Mouse (Mus musculus): ENCODE measurements at regions not wholly inside any gene's neighbourhood (a gene's known extent, or its start where the extent isn't known, plus 50 kb on each side); places are given as distances from the start of the nearest gene placed in this dataset.

GRCm38 (mm10) chr15:51291183-51291582 lies 2593.5 kb upstream of the Gm7489 start:
- Histone ChIP-seq H3K9me3 (replicated peaks; ENCODE audit: control insufficient read depth, insufficient read depth, low read length, poor library complexity, severe bottlenecking) (no peaks in the 10 kb centered on the region), H3K9ac (ENCODE audit: low read depth, poor library complexity, severe bottlenecking) (no peak overlapping the region), H3K27ac (ENCODE audit: insufficient read depth, low read length) (no peak overlapping the region), H3K4me1 (ENCODE audit: control insufficient read depth, insufficient read depth, low read length) (no peaks in the 10 kb centered on the region), H3K27me3 (ENCODE audit: control insufficient read depth, insufficient read depth, low read length, poor library complexity, severe bottlenecking) (no peaks in the 10 kb centered on the region; the same call in 1 of the 2 replicates), H3K4me3 (ENCODE audit: low read depth, low read length) (no peak overlapping the region), H3K36me3 (ENCODE audit: control insufficient read depth, insufficient read depth, low read length, poor library complexity, severe bottlenecking) (no peaks in the 10 kb centered on the region)
- TF ChIP-seq CTCF (IDR thresholded peaks at IDR 0.05; ENCODE audit: low read depth, low read length) (no peak), POLR2A (IDR thresholded peaks at IDR 0.05; ENCODE audit: insufficient read depth, low read length) (no peak), EP300 (IDR thresholded peaks at IDR 0.05; ENCODE audit: insufficient read depth, low read depth, low read length) (no peak)

GRCm38 (mm10) chr15:51296841-51297240 lies 2587.9 kb upstream of the Gm7489 start:
- Histone ChIP-seq H3K4me3 (ENCODE audit: low read depth, low read length) (no peak overlapping the region), H3K4me1 (ENCODE audit: control insufficient read depth, insufficient read depth, low read length) (no peaks in the 10 kb centered on the region), H3K9ac (ENCODE audit: low read depth, poor library complexity, severe bottlenecking) (no peak overlapping the region), H3K27me3 (ENCODE audit: control insufficient read depth, insufficient read depth, low read length, poor library complexity, severe bottlenecking) (no peaks in the 10 kb centered on the region; the same call in 1 of the 2 replicates), H3K27ac (ENCODE audit: insufficient read depth, low read length) (no peak overlapping the region), H3K9me3 (replicated peaks; ENCODE audit: control insufficient read depth, insufficient read depth, low read length, poor library complexity, severe bottlenecking) (no peaks in the 10 kb centered on the region), H3K36me3 (ENCODE audit: control insufficient read depth, insufficient read depth, low read length, poor library complexity, severe bottlenecking) (no peaks in the 10 kb centered on the region)
- TF ChIP-seq CTCF (IDR thresholded peaks at IDR 0.05; ENCODE audit: low read depth, low read length) (no peak), EP300 (IDR thresholded peaks at IDR 0.05; ENCODE audit: insufficient read depth, low read depth, low read length) (no peak), POLR2A (IDR thresholded peaks at IDR 0.05; ENCODE audit: insufficient read depth, low read length) (no peak)

- Histone ChIP-seq H3K9ac (ENCODE audit: low read depth, poor library complexity, severe bottlenecking) (no peak overlapping the region), H3K4me3 (ENCODE audit: low read depth, low read length) (no peak overlapping the region), H3K27ac (ENCODE audit: insufficient read depth, low read length) (no peak overlapping the region), H3K27me3 (ENCODE audit: control insufficient read depth, insufficient read depth, low read length, poor library complexity, severe bottlenecking) (no peaks in the 10 kb centered on the region), H3K4me1 (ENCODE audit: control insufficient read depth, insufficient read depth, low read length) (no peaks in the 10 kb centered on the region), H3K9me3 (replicated peaks; ENCODE audit: control insufficient read depth, insufficient read depth, low read length, poor library complexity, severe bottlenecking) (no peaks in the 10 kb centered on the region), H3K36me3 (ENCODE audit: control insufficient read depth, insufficient read depth, low read length, poor library complexity, severe bottlenecking) (no peaks in the 10 kb centered on the region)
- TF ChIP-seq EP300 (IDR thresholded peaks at IDR 0.05; ENCODE audit: insufficient read depth, low read depth, low read length) (no peak), CTCF (IDR thresholded peaks at IDR 0.05; ENCODE audit: low read depth, low read length) (no peak), POLR2A (IDR thresholded peaks at IDR 0.05; ENCODE audit: insufficient read depth, low read length) (no peak)
These were observed 2566.6 kb upstream of the Gm7489 start for GRCm38 (mm10) chr15:51318072-51318471.

- Histone ChIP-seq H3K36me3 (ENCODE audit: control insufficient read depth, insufficient read depth, low read length, poor library complexity, severe bottlenecking) (no peaks in the 10 kb centered on the region), H3K27ac (ENCODE audit: insufficient read depth, low read length) (no peak overlapping the region), H3K9ac (ENCODE audit: low read depth, poor library complexity, severe bottlenecking) (no peak overlapping the region), H3K9me3 (replicated peaks; ENCODE audit: control insufficient read depth, insufficient read depth, low read length, poor library complexity, severe bottlenecking) (no peaks in the 10 kb centered on the region), H3K4me1 (ENCODE audit: control insufficient read depth, insufficient read depth, low read length) (no peaks in the 10 kb centered on the region), H3K4me3 (ENCODE audit: low read depth, low read length) (no peak overlapping the region), H3K27me3 (ENCODE audit: control insufficient read depth, insufficient read depth, low read length, poor library complexity, severe bottlenecking) (no peaks in the 10 kb centered on the region)
- no peak for TF ChIP-seq CTCF (IDR thresholded peaks at IDR 0.05; ENCODE audit: low read depth, low read length)
- no peak for TF ChIP-seq EP300 (IDR thresholded peaks at IDR 0.05; ENCODE audit: insufficient read depth, low read depth, low read length)
- no peak for TF ChIP-seq POLR2A (IDR thresholded peaks at IDR 0.05; ENCODE audit: insufficient read depth, low read length)
These were observed 2565.9 kb upstream of the Gm7489 start for GRCm38 (mm10) chr15:51318760-51319159.

GRCm38 (mm10) chr15:51320366-51320894 lies 2564.3 kb upstream of the Gm7489 start:
- Histone ChIP-seq H3K4me1 (ENCODE audit: control insufficient read depth, insufficient read depth, low read length) (no peaks in the 10 kb centered on the region), H3K27me3 (ENCODE audit: control insufficient read depth, insufficient read depth, low read length, poor library complexity, severe bottlenecking) (no peaks in the 10 kb centered on the region), H3K27ac (ENCODE audit: insufficient read depth, low read length) (no peak overlapping the region), H3K36me3 (ENCODE audit: control insufficient read depth, insufficient read depth, low read length, poor library complexity, severe bottlenecking) (no peaks in the 10 kb centered on the region), H3K9ac (ENCODE audit: low read depth, poor library complexity, severe bottlenecking) (no peak overlapping the region), H3K9me3 (replicated peaks; ENCODE audit: control insufficient read depth, insufficient read depth, low read length, poor library complexity, severe bottlenecking) (no peaks in the 10 kb centered on the region), H3K4me3 (ENCODE audit: low read depth, low read length) (no peak overlapping the region)
- TF ChIP-seq CTCF (IDR thresholded peaks at IDR 0.05; ENCODE audit: low read depth, low read length) (no peak), EP300 (IDR thresholded peaks at IDR 0.05; ENCODE audit: insufficient read depth, low read depth, low read length) (no peak), POLR2A (IDR thresholded peaks at IDR 0.05; ENCODE audit: insufficient read depth, low read length) (no peak)

- Histone ChIP-seq H3K9ac (ENCODE audit: low read depth, poor library complexity, severe bottlenecking) (no peak overlapping the region), H3K27ac (ENCODE audit: insufficient read depth, low read length) (no peak overlapping the region), H3K27me3 (ENCODE audit: control insufficient read depth, insufficient read depth, low read length, poor library complexity, severe bottlenecking) (no peaks in the 10 kb centered on the region), H3K4me3 (ENCODE audit: low read depth, low read length) (no peak overlapping the region), H3K36me3 (ENCODE audit: control insufficient read depth, insufficient read depth, low read length, poor library complexity, severe bottlenecking) (no peaks in the 10 kb centered on the region), H3K9me3 (replicated peaks; ENCODE audit: control insufficient read depth, insufficient read depth, low read length, poor library complexity, severe bottlenecking) (no peaks in the 10 kb centered on the region), H3K4me1 (ENCODE audit: control insufficient read depth, insufficient read depth, low read length) (no peaks in the 10 kb centered on the region)
- no peak for TF ChIP-seq EP300 (IDR thresholded peaks at IDR 0.05; ENCODE audit: insufficient read depth, low read depth, low read length)
- no peak for TF ChIP-seq CTCF (IDR thresholded peaks at IDR 0.05; ENCODE audit: low read depth, low read length)
- TF ChIP-seq POLR2A (IDR thresholded peaks at IDR 0.05; ENCODE audit: insufficient read depth, low read length), result no peak
These were observed 2561.4 kb upstream of the Gm7489 start for GRCm38 (mm10) chr15:51323284-51323683.

Data from ES-Bruce4 (cell line).